Mouse (Mus musculus): ENCODE measurements around the gene Immt.

GRCm38 (mm10) chr6:71806713-71807112, 24.4 kb upstream of the Immt start:
- TF ChIP-seq CTCF (IDR thresholded peaks at IDR 0.05) (no peak), EP300 (IDR thresholded peaks at IDR 0.05) (no peak)

Data from lung, postnatal 0 days (tissue).